In the genomic region with DNA sequence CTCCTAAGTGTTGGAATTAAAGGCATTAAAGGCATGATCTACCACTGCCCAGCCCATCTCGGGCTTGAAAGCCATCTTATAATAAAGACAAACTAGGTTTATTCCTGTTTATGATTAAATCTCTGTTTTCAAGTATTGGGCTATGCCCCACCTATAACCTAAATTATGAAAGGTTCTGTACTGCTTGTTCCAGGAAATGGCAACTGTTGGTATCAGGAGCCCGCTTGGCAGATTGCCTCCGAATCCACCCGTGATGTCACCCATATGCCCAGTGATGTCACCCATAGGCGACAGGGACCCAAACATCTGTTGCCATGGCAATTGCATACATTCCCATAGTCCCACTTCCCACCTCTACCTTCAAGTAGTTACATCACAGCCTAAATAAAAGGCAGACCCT, we compare ENCODE assay signal across 19 mouse cellular contexts. TPM values are rescaled to one million over a fixed set of nuclear protein-coding genes. Genes with fewer than 3 reads are reported as not detected.
DNase-seq lines count a peak whose midpoint lies in the region; ATAC-seq and TF ChIP-seq lines count a peak whose summit lies in the region.
"Had no signal": no experiment of that assay in that cellular context is flagged by ENCODE, and none has a peak within 500 bp of the region (broad histone marks: within the 10 kb centered on the region; RNA-seq: fewer than 3 reads in every experiment).

No protein-coding gene starts in this region.

- peak; percentile 90 for TF ChIP-seq EP300 in lung, postnatal 0 days (IDR thresholded peaks at IDR 0.05)

- H3K27me3 ChIP-seq in lung, postnatal 0 days (replicated peaks; ENCODE audit: insufficient read depth, low read length) = no peaks in the 10 kb centered on the region
- H3K27me3 ChIP-seq in kidney, embryonic 16.5 days (ENCODE audit: insufficient read depth, low read length) = no peaks in the 10 kb centered on the region
- H3K27me3 ChIP-seq: embryonic facial prominence, embryonic 12.5 days; forebrain, embryonic 13.5 days; forebrain, embryonic 15.5 days had no signal

- no peak for DNase-seq in lung, postnatal 0 days (ENCODE audit: low spot score)
- DNase-seq in lung, postnatal 25 days (ENCODE audit: low spot score) = no peak
- DNase-seq in lung, postnatal 36 days = peak; percentile 59
- DNase-seq in lung, postnatal 10 days = no peak
- DNase-seq: adrenal gland, adult 8-10 months; adrenal gland, postnatal 14 days; adrenal gland, postnatal 36 days; cerebellum, adult 11-12 months; cerebellum, adult 2 months; cerebellum, adult 9-10 months; cerebellum, postnatal 10 days; cerebellum, postnatal 25 days; forebrain, postnatal 0 days had no signal

- WGBS in lung, postnatal 0 days = 78% methylated on average over 5 of the region's 5 CpGs
- WGBS in kidney, embryonic 16.5 days = 93% methylated on average over 5 of the region's 5 CpGs

- no peaks in the 10 kb centered on the region for H3K36me3 ChIP-seq in lung, postnatal 0 days (ENCODE audit: insufficient read depth, low read length)
- H3K36me3 ChIP-seq in kidney, embryonic 16.5 days (ENCODE audit: insufficient read depth, low read length) = no peaks in the 10 kb centered on the region
- H3K36me3 ChIP-seq: embryonic facial prominence, embryonic 10.5 days; embryonic facial prominence, embryonic 12.5 days; forebrain, embryonic 15.5 days had no signal

- H3K9ac ChIP-seq in lung, postnatal 0 days (replicated peaks; ENCODE audit: low read depth) = no peak overlapping the region
- H3K9ac ChIP-seq in kidney, embryonic 16.5 days (replicated peaks; ENCODE audit: low read length) = no peak overlapping the region
- H3K9ac ChIP-seq: embryonic facial prominence, embryonic 12.5 days; forebrain, embryonic 13.5 days; forebrain, embryonic 15.5 days; forebrain, postnatal 0 days had no signal

- no peak overlapping the region for H3K4me2 ChIP-seq in lung, postnatal 0 days (replicated peaks; ENCODE audit: low read depth, low read length)
- H3K4me2 ChIP-seq in kidney, embryonic 16.5 days (replicated peaks; ENCODE audit: low read depth, low read length) = no peak overlapping the region
- H3K4me2 ChIP-seq: embryonic facial prominence, embryonic 12.5 days; forebrain, embryonic 13.5 days; forebrain, embryonic 15.5 days had no signal

- H3K27ac ChIP-seq in lung, postnatal 0 days (ENCODE audit: low read length) = no peak overlapping the region
- H3K27ac ChIP-seq in kidney, embryonic 16.5 days (ENCODE audit: low read length) = no peak overlapping the region
- H3K27ac ChIP-seq: embryonic facial prominence, embryonic 10.5 days; embryonic facial prominence, embryonic 12.5 days; forebrain, embryonic 13.5 days; forebrain, embryonic 15.5 days had no signal

- TF ChIP-seq CTCF in lung, postnatal 0 days (IDR thresholded peaks at IDR 0.05) = no peak

- ATAC-seq in lung, postnatal 0 days = no peak
- no peak for ATAC-seq in kidney, embryonic 16.5 days (ENCODE audit: low FRiP score, low TSS enrichment)
- ATAC-seq: activated CD4-positive, CD25-positive, alpha-beta regulatory T cell, adult 4 months; forebrain, embryonic 13.5 days; forebrain, embryonic 15.5 days; forebrain, postnatal 0 days had no signal

- no peaks in the 10 kb centered on the region for H3K4me1 ChIP-seq in lung, postnatal 0 days (ENCODE audit: insufficient read depth, low read depth, low read length)
- 0 out of 2 replicates have a peak, but pooled peaks cover 4% of the 10 kb centered on the region for H3K4me1 ChIP-seq in kidney, embryonic 16.5 days (ENCODE audit: insufficient read depth, low read length)
- H3K4me1 ChIP-seq: embryonic facial prominence, embryonic 12.5 days; forebrain, embryonic 13.5 days; forebrain, embryonic 15.5 days had no signal

- H3K4me3 ChIP-seq in lung, postnatal 0 days (ENCODE audit: low read depth, low read length) = no peak overlapping the region
- H3K4me3 ChIP-seq in kidney, embryonic 16.5 days (ENCODE audit: low read length) = no peak overlapping the region
- H3K4me3 ChIP-seq: embryonic facial prominence, embryonic 10.5 days; embryonic facial prominence, embryonic 12.5 days; forebrain, embryonic 13.5 days; forebrain, embryonic 15.5 days had no signal

- H3K9me3 ChIP-seq in lung, postnatal 0 days (ENCODE audit: low read length) = no peaks in the 10 kb centered on the region
- no peaks in the 10 kb centered on the region for H3K9me3 ChIP-seq in kidney, embryonic 16.5 days (ENCODE audit: low read length)
- H3K9me3 ChIP-seq: embryonic facial prominence, embryonic 10.5 days; embryonic facial prominence, embryonic 12.5 days; forebrain, embryonic 13.5 days; forebrain, embryonic 15.5 days had no signal

RNA-seq across cellular contexts. Expression of a gene that starts 36.1 kb away (rescaled TPM):
- 36.2 and 38.0 TPM in 2 replicates for polyA plus RNA-seq in lung, postnatal 0 days (2015; fragmentation: Nextera tagmentation; extraction: Ambion mirVana)
- 52.0 and 53.4 TPM in 2 replicates for polyA plus RNA-seq in kidney, embryonic 16.5 days (2015; fragmentation: Nextera tagmentation; extraction: Ambion mirVana)

RNA-seq across cellular contexts. Expression of a gene that starts 44.7 kb away (rescaled TPM):
- polyA plus RNA-seq in lung, postnatal 0 days (2015; fragmentation: Nextera tagmentation; extraction: Ambion mirVana) = 456 and 496 TPM in 2 replicates
- polyA plus RNA-seq in kidney, embryonic 16.5 days (2015; fragmentation: Nextera tagmentation; extraction: Ambion mirVana) = 2,436 and 2,511 TPM in 2 replicates
